Mouse (Mus musculus) liver, embryonic 16.5 days (tissue): ENCODE measurements around the gene Olfr104-ps. TPM values are rescaled to one million over a fixed set of nuclear protein-coding genes. Genes with fewer than 3 reads are reported as not detected.

Source experiments
- ATAC-seq: fragments of 200-750 bp; cut with Nextera tagmentation; 2 replicates; pipeline ENCODE4 v1.8.0; 2017; ENCODE audit warnings: low read depth, mild to moderate bottlenecking, moderate number of reproducible peaks, moderate library complexity
- H3K27ac ChIP-seq: fragments of 300-500 bp; sonication (generic); 2 replicates; pipeline ENCODE4 v1.5.1; 2014; ENCODE audit warnings: mild to moderate bottlenecking, low read length
- H3K27me3 ChIP-seq: fragments of 300-500 bp; sonication (generic); 2 replicates; pipeline ENCODE4 v1.6.1; 2014; ENCODE audit warnings: low read depth, low read length, mixed read lengths; ENCODE audit not compliant: control insufficient read depth, insufficient read depth
- H3K36me3 ChIP-seq: fragments of 300-500 bp; sonication (generic); 2 replicates; pipeline ENCODE4 v1.6.1; 2014; ENCODE audit warnings: mild to moderate bottlenecking; ENCODE audit not compliant: control insufficient read depth, insufficient read depth
- H3K4me1 ChIP-seq: fragments of 300-500 bp; sonication (generic); 2 replicates; pipeline ENCODE4 v1.6.1; 2014; ENCODE audit warnings: low read depth, low read length, mixed read lengths; ENCODE audit not compliant: control insufficient read depth
- H3K4me2 ChIP-seq: fragments of 300-500 bp; sonication (generic); 2 replicates; pipeline ENCODE4 v1.6.1; 2014; ENCODE audit warnings: low read depth, low read length, mixed read lengths
- H3K4me3 ChIP-seq: fragments of 300-500 bp; sonication (generic); 2 replicates; pipeline ENCODE4 v1.5.1; 2014; ENCODE audit warnings: low read depth, mild to moderate bottlenecking, low read length
- H3K9ac ChIP-seq: fragments of 300-500 bp; sonication (generic); 2 replicates; pipeline ENCODE4 v1.6.1; 2014; ENCODE audit warnings: low read depth, low read length
- H3K9me3 ChIP-seq: fragments of 300-500 bp; sonication (generic); replicated peaks from 2 replicates; pipeline ENCODE4 v1.6.1; 2016; ENCODE audit warnings: low read length; ENCODE audit not compliant: control insufficient read depth
- WGBS: fragments of 180-500 bp; shearing (Covaris S2); extraction: QIAGEN DNeasy Blood & Tissue Kit; methylation state at CpG from one replicate; pipeline ENCODE4 v1.1.7; 2014; ENCODE audit not compliant: insufficient replicate concordance; 5-methylcytosine and 5-hydroxymethylcytosine counted together
- polyA plus RNA-seq: library from polyadenylated mRNA; unstranded; fragments of >200 nt; fragmentation: Nextera tagmentation; extraction: Ambion mirVana; gene quantifications from 2 replicates; pipeline ENCODE4 v1.2.1, GENCODE M21; 2015

Gene Olfr104-ps
- not detected in 2 replicates for polyA plus RNA-seq

DNA sequence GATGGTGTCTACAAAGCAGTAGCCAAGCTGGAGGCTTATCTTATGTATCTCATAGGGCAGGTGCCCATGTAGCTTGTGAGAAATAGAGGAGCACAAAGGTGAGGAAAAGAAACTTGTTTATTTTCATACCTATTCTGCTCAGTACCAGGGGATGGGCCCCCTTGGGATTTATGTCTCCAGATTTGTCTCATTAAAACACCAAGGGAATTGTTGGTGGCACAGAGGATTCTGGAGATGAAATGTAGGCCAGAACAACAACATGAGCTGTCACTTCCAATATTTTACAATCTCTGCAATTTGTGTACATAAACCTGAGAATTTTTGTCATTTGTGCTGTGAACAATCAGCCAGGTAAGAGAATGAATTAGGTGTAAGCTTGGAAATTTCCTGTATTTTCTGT, at the start of gene Olfr104-ps:
TSS of gene Olfr104-ps (plus strand) at position 301 of the 400 bp plus-strand sequence.
- Histone ChIP-seq H3K27ac (no peak within 1 kb of the TSS), H3K4me1 (no peaks in the 10 kb centered on the region), H3K9ac (no peak within 1 kb of the TSS), H3K27me3 (no peaks in the 10 kb centered on the region), H3K4me2 (no peak within 1 kb of the TSS), H3K4me3 (no peak within 1 kb of the TSS), H3K36me3 (no peaks in the 10 kb centered on the region), H3K9me3 (no peaks in the 10 kb centered on the region)
- no peak for ATAC-seq

DNA sequence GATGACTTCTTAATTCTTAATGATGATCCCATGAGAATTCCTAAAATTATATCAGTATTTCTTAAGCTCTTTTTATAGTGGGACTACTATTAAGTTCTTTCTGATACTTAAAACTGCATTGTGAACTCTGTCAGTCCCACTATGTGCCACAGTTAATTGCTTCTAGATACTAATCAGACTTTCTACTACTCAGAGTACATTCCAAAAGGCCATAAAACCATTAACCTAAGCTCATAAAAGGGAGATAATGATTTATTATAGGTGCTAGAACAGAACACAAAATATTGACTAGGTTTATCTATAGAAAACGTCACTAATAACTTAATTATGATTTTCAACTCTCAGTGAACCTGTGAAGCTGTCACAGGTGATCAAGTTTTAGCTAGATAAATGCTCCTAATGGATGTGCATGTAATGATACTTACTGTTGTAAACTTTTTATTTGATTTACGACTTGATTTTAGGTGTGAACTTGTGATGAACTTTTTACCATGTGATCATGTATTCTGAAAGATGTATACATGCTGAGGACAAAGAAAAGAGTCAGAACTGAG, 49.2 kb upstream of the Olfr104-ps start:
- no peaks in the 10 kb centered on the region for H3K36me3 ChIP-seq
- H3K27me3 ChIP-seq = no peaks in the 10 kb centered on the region
- H3K4me1 ChIP-seq = no peaks in the 10 kb centered on the region
- WGBS = 30% methylated on average over 2 of the region's 2 CpGs
- no peak overlapping the region for H3K4me2 ChIP-seq
- no peaks in the 10 kb centered on the region for H3K9me3 ChIP-seq
- no peak for ATAC-seq
- no peak overlapping the region for H3K4me3 ChIP-seq
- H3K27ac ChIP-seq = no peak overlapping the region
- no peak overlapping the region for H3K9ac ChIP-seq

DNA sequence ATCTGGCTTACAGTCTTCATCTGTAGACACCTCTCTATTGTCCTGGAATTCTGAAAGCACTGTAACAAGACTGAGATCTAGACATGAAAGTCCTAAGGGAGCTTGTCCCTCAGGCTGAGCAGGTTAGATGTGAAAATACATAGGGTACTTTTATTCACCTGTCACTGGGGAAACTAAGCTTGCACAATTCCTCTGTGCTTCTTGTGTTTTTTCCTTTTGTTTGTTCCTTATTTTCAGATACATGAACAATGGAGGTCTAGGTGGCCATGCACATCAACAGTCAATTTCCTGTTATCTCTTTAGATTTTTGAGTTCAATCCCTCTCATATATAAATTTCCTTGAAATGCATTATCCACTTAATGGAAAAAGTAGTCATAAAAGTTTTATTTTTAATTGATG, 42.4 kb upstream of the Olfr104-ps start, which contains the start of gene Olfr102:
TSS of gene Olfr102 (minus strand) at position 101 of the 400 bp plus-strand sequence.
- no peak within 1 kb of the TSS for H3K4me2 ChIP-seq
- H3K9me3 ChIP-seq = no peaks in the 10 kb centered on the region; the same call in 1 of the 2 replicates
- H3K27me3 ChIP-seq = no peaks in the 10 kb centered on the region
- no peak within 1 kb of the TSS for H3K27ac ChIP-seq
- H3K4me1 ChIP-seq = no peaks in the 10 kb centered on the region
- no peaks in the 10 kb centered on the region for H3K36me3 ChIP-seq
- no peak within 1 kb of the TSS for H3K9ac ChIP-seq
- no peak for ATAC-seq
- H3K4me3 ChIP-seq = no peak within 1 kb of the TSS

DNA sequence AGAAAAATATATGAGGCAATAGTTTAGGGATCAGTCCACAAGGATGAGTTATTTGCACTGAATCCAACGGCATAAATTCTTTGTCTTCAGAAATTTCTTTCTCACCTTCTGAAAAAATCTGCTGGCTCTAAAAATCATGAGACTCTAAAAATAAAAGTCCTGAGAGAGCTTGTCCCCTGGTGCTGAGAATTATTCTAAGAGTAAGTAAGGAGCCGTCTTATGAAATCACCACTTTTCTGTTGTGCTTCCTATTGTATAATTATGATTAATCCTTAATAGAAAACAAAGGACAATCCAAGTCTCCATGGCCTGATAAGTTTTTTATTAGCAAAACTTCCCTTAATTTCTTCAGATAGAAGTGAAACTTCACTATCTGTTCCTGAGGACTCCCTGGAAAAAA, 19.8 kb upstream of the Olfr104-ps start, which contains the start of gene Olfr103:
TSS of gene Olfr103 (minus strand) at position 101 of the 400 bp plus-strand sequence.
- Histone ChIP-seq H3K4me2 (no peak within 1 kb of the TSS), H3K27ac (no peak within 1 kb of the TSS), H3K4me1 (no peaks in the 10 kb centered on the region), H3K36me3 (no peaks in the 10 kb centered on the region), H3K9ac (no peak within 1 kb of the TSS), H3K9me3 (no peaks in the 10 kb centered on the region), H3K27me3 (no peaks in the 10 kb centered on the region), H3K4me3 (no peak within 1 kb of the TSS)
- no peak for ATAC-seq
- 72% methylated on average over 2 of the region's 2 CpGs for WGBS

DNA sequence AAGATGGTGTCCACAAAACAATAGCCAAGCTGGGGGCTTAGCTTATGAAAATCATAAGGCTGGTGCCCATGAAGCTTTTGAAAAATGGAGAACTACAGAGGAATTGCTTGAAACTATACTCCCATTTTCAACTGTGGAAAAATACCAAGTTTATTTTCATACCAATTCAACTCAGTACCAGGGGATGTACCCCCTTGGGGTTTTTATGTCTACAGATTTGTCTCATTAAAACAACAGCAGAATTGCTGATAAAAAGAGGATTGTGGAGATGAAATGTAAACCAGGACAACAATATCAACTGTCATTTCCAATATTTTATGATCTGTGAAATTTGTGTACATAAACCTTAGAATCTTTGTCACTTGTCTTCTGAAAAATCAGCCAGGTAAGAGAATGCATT, 19.4 kb downstream of the Olfr104-ps start, which contains the start of gene Olfr105-ps:
TSS of gene Olfr105-ps (plus strand) at position 301 of the 400 bp plus-strand sequence.
- no peaks in the 10 kb centered on the region for H3K9me3 ChIP-seq
- H3K4me3 ChIP-seq = no peak within 1 kb of the TSS
- H3K9ac ChIP-seq = no peak within 1 kb of the TSS
- no peaks in the 10 kb centered on the region for H3K36me3 ChIP-seq
- H3K4me1 ChIP-seq = no peaks in the 10 kb centered on the region
- no peak within 1 kb of the TSS for H3K4me2 ChIP-seq
- no peaks in the 10 kb centered on the region for H3K27me3 ChIP-seq
- no peak within 1 kb of the TSS for H3K27ac ChIP-seq
- no peak for ATAC-seq

DNA sequence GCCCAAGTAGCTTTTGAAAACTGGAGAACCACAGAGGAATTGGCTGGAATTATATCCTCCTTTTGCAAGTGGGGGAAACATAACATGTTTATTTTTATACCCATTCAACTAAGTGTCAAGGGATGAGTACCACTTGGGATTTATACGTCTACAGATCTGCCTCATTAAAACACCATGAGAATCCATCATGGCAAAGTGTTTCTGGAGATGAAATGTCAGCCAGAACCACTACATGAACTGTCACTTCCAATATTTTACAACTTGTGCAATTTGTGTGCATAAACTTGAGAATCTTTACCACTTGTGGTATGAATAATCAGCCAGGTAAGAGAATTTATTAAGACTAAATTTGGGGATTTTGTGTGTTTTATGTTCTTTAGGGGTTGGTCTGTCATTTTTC, 30.7 kb downstream of the Olfr104-ps start, which contains the start of gene Olfr106-ps:
TSS of gene Olfr106-ps (plus strand) at position 301 of the 400 bp plus-strand sequence.
- no peak within 1 kb of the TSS for H3K27ac ChIP-seq
- ATAC-seq = no peak

DNA sequence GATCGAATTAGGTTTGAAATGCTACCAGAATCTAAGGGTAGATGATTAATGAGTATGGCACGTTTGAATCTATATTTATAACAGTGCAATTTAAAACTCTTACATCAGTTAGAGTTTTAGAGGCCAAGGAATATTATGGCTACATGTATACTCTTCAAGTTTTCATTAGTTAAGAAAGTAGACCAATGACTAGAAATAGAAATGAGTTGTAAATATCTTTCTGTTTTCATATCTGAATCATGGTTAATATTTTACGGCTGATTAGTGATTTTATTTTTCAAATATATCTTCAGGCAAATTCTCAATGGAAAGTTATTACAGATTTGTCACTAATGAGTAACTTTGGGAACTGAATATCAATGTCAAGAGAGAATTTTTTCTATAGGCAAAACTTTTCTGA, 39.5 kb downstream of the Olfr104-ps start, which contains the start of gene Olfr107:
TSS of gene Olfr107 (plus strand) at position 301 of the 400 bp plus-strand sequence.
- H3K36me3 ChIP-seq = no peaks in the 10 kb centered on the region
- WGBS = 52% methylated on average over 3 of the region's 3 CpGs
- no peaks in the 10 kb centered on the region for H3K4me1 ChIP-seq
- H3K9ac ChIP-seq = no peak within 1 kb of the TSS
- ATAC-seq = no peak
- H3K4me3 ChIP-seq = no peak within 1 kb of the TSS
- H3K4me2 ChIP-seq = no peak within 1 kb of the TSS
- no peak within 1 kb of the TSS for H3K27ac ChIP-seq
- H3K27me3 ChIP-seq = no peaks in the 10 kb centered on the region
- H3K9me3 ChIP-seq = no peaks in the 10 kb centered on the region

More for the DNA sequence above, 30.7 kb downstream of the Olfr104-ps start, which contains the start of gene Olfr106-ps:
- Histone ChIP-seq H3K4me1 (no peaks in the 10 kb centered on the region), H3K4me2 (no peak within 1 kb of the TSS), H3K4me3 (no peak within 1 kb of the TSS), H3K27me3 (no peaks in the 10 kb centered on the region), H3K9ac (no peak within 1 kb of the TSS), H3K36me3 (no peaks in the 10 kb centered on the region), H3K9me3 (no peaks in the 10 kb centered on the region)
- WGBS = 36% methylated on average over 1 of the region's 1 CpGs

DNA sequence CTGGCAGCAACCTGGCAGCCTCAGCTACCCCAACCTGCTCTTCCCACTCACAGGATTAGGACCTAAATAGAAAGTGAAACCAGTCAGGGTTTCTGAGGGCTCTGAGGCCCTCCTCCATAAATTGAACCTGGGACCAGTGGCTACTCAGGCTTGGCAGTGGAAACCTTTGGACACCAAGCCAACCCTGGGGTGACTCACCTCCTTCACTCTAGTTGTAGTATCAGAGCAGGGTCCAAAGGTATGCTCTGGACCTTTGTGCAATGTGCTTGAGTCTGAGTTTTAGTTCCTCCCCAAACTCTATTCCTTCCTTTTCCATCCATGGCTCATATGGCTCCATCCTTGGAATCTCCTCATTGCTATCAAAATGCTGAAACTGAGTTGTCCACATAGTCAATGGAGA, 54.0 kb downstream of the Olfr104-ps start:
- Histone ChIP-seq H3K27me3 (no peaks in the 10 kb centered on the region), H3K36me3 (no peaks in the 10 kb centered on the region), H3K9me3 (no peaks in the 10 kb centered on the region), H3K9ac (no peak overlapping the region), H3K27ac (no peak overlapping the region), H3K4me3 (no peak overlapping the region), H3K4me1 (no peaks in the 10 kb centered on the region), H3K4me2 (no peak overlapping the region)
- no peak for ATAC-seq
